Mouse (Mus musculus) B cell, adult 62 days (primary cell): ENCODE measurements around the gene Tmprss9. TPM values are rescaled to one million over a fixed set of nuclear protein-coding genes. Genes with fewer than 3 reads are reported as not detected.

Experiments
- total RNA-seq: library from RNA; stranded (reverse); gene quantifications from 4 replicates; pipeline ENCODE4 v1.2.4, GENCODE M21; 2023

Tmprss9 gene
- total RNA-seq, result not detected in 4 replicates

GRCm38 (mm10) chr10:80871581-80871980 lies at the start of gene Tmprss9:
Gene Tmprss9, plus strand, starts transcription at chr10:80871848.

GRCm38 (mm10) chr10:80826151-80827062 lies 45.2 kb upstream of the Tmprss9 start, which contains the start of gene Oaz1:
Gene Oaz1, plus strand, starts transcription at chr10:80826656.

GRCm38 (mm10) chr10:80843931-80844547 lies 27.6 kb upstream of the Tmprss9 start, which contains the start of gene Lingo3:
Gene Lingo3, minus strand, starts transcription at chr10:80844039.

GRCm38 (mm10) chr10:80854913-80855748 lies 16.5 kb upstream of the Tmprss9 start, which contains the start of the genes Lsm7 and Sppl2b:
Gene Lsm7, minus strand, starts transcription at chr10:80855209.
Gene Sppl2b, plus strand, starts transcription at chr10:80855275.

GRCm38 (mm10) chr10:80900318-80901247 lies 28.9 kb downstream of the Tmprss9 start, which contains the start of gene Timm13:
Gene Timm13, minus strand, starts transcription at chr10:80900969.

GRCm38 (mm10) chr10:80917779-80918434 lies 46.3 kb downstream of the Tmprss9 start, which contains the start of gene Lmnb2:
Gene Lmnb2, minus strand, starts transcription at chr10:80918245.

GRCm38 (mm10) chr10:80929299-80930226 lies 57.9 kb downstream of the Tmprss9 start, which contains the start of gene Gadd45b:
Gene Gadd45b, plus strand, starts transcription at chr10:80930073.

Other genes with a start within 250 kb of the Tmprss9 start
- 209 to 257 TPM (median 213 TPM) in 4 replicates for gene Csnk1g2, start 249.0 kb upstream of the Tmprss9 start, total RNA-seq
- 30.1 to 32.7 TPM (median 31.0 TPM) in 4 replicates for gene Btbd2, start 214.8 kb upstream of the Tmprss9 start, total RNA-seq
- gene Mknk2, start 193.7 kb upstream of the Tmprss9 start, total RNA-seq, result 396 to 427 TPM (median 418 TPM) in 4 replicates
- gene Mob3a, start 169.9 kb upstream of the Tmprss9 start, total RNA-seq, result 94.0 to 111 TPM (median 98.1 TPM) in 4 replicates
- 34.0 to 51.5 TPM (median 39.5 TPM) in 4 replicates for gene Izumo4, start 169.7 kb upstream of the Tmprss9 start, total RNA-seq
- gene Ap3d1, start 129.6 kb upstream of the Tmprss9 start, total RNA-seq, result 122 to 151 TPM (median 133 TPM) in 4 replicates
- gene Dot1l, start 116.6 kb upstream of the Tmprss9 start, total RNA-seq, result 69.2 to 82.9 TPM (median 74.7 TPM) in 4 replicates
- gene Sf3a2, start 73.7 kb upstream of the Tmprss9 start, total RNA-seq, result 73.0 to 86.5 TPM (median 77.6 TPM) in 4 replicates
- 99.4 to 138 TPM (median 104 TPM) in 4 replicates for gene Plekhj1, start 73.2 kb upstream of the Tmprss9 start, total RNA-seq
- 1.4 to 2.0 TPM (median 1.6 TPM) in 4 replicates for gene Amh, start 66.6 kb upstream of the Tmprss9 start, total RNA-seq
- not detected in 4 replicates for gene Jsrp1, start 58.4 kb upstream of the Tmprss9 start, total RNA-seq
- gene Oaz1, start 45.2 kb upstream of the Tmprss9 start, total RNA-seq, result 513 to 527 TPM (median 522 TPM) in 4 replicates
- not detected in 4 replicates for gene Lingo3, start 27.8 kb upstream of the Tmprss9 start, total RNA-seq
- gene Lsm7, start 16.6 kb upstream of the Tmprss9 start, total RNA-seq, result 20.7 to 35.6 TPM (median 25.5 TPM) in 4 replicates
- 28.8 to 33.2 TPM (median 31.9 TPM) in 4 replicates for gene Sppl2b, start 16.6 kb upstream of the Tmprss9 start, total RNA-seq
- gene Timm13, start 29.1 kb downstream of the Tmprss9 start, total RNA-seq, result 57.5 to 75.0 TPM (median 69.9 TPM) in 4 replicates
- gene Lmnb2, start 46.4 kb downstream of the Tmprss9 start, total RNA-seq, result 11.6 to 13.6 TPM (median 12.6 TPM) in 4 replicates
- gene Gadd45b, start 58.2 kb downstream of the Tmprss9 start, total RNA-seq, result 39.7 to 58.7 TPM (median 48.3 TPM) in 4 replicates
- gene Gng7, start 143.1 kb downstream of the Tmprss9 start, total RNA-seq, result 0.27 to 1.4 TPM (median 0.43 TPM) in 4 replicates
- gene Diras1, start 153.8 kb downstream of the Tmprss9 start, total RNA-seq, result not detected in 4 replicates
- gene Slc39a3, start 165.6 kb downstream of the Tmprss9 start, total RNA-seq, result 11.2 to 15.3 TPM (median 11.6 TPM) in 4 replicates
- gene Sgta, start 188.3 kb downstream of the Tmprss9 start, total RNA-seq, result 61.8 to 68.8 TPM (median 65.7 TPM) in 4 replicates
- gene Thop1, start 198.2 kb downstream of the Tmprss9 start, total RNA-seq, result 13.8 to 17.5 TPM (median 15.7 TPM) in 4 replicates
- gene Creb3l3, start 227.0 kb downstream of the Tmprss9 start, total RNA-seq, result not detected in 4 replicates
- 140 to 154 TPM (median 146 TPM) in 4 replicates for gene Map2k2, start 234.1 kb downstream of the Tmprss9 start, total RNA-seq